Mouse (Mus musculus): ENCODE measurements at regions not wholly inside any gene's neighbourhood (a gene's known extent, or its start where the extent isn't known, plus 50 kb on each side); places are given as distances from the start of the nearest gene placed in this dataset.

- H3K36me3 ChIP-seq (ENCODE audit: inconsistent target): no peaks in the 10 kb centered on the region
- 24% methylated on average over 1 of the region's 1 CpGs for WGBS (ENCODE audit: missing documents)
- no peak overlapping the region for H3K27ac ChIP-seq
- H3K4me3 ChIP-seq (ENCODE audit: inconsistent target): no peak overlapping the region
- no peaks in the 10 kb centered on the region for H3K79me2 ChIP-seq (ENCODE audit: inconsistent target)
These were observed 589.6 kb downstream of the Insc start for GRCm38 (mm10) chr7:115333046-115333577.

GRCm38 (mm10) chr7:115335051-115335450, 591.6 kb downstream of the Insc start:
- H3K27ac ChIP-seq: no peak overlapping the region
- no peaks in the 10 kb centered on the region for H3K79me2 ChIP-seq (ENCODE audit: inconsistent target)
- H3K4me3 ChIP-seq (ENCODE audit: inconsistent target): no peak overlapping the region
- WGBS (ENCODE audit: missing documents): 91% methylated on average over 3 of the region's 3 CpGs
- H3K36me3 ChIP-seq (ENCODE audit: inconsistent target): no peaks in the 10 kb centered on the region

GRCm38 (mm10) chr7:115340155-115340554, 596.7 kb downstream of the Insc start:
- Histone ChIP-seq H3K79me2 (ENCODE audit: inconsistent target) (no peaks in the 10 kb centered on the region), H3K4me3 (ENCODE audit: inconsistent target) (no peak overlapping the region), H3K27ac (no peak overlapping the region), H3K36me3 (ENCODE audit: inconsistent target) (no peaks in the 10 kb centered on the region)
- WGBS (ENCODE audit: missing documents): 92% methylated on average over 7 of the region's 7 CpGs

GRCm38 (mm10) chr7:115341007-115341406, 597.5 kb downstream of the Insc start:
- H3K79me2 ChIP-seq (ENCODE audit: inconsistent target): no peaks in the 10 kb centered on the region
- 86% methylated on average over 4 of the region's 4 CpGs for whole genome bisulfite sequencing (ENCODE audit: missing documents)
- H3K36me3 ChIP-seq (ENCODE audit: inconsistent target): no peaks in the 10 kb centered on the region
- H3K4me3 ChIP-seq (ENCODE audit: inconsistent target): no peak overlapping the region
- no peak overlapping the region for H3K27ac ChIP-seq

GRCm38 (mm10) chr7:115345749-115346148, 602.3 kb downstream of the Insc start:
- no peak overlapping the region for H3K27ac ChIP-seq
- H3K36me3 ChIP-seq (ENCODE audit: inconsistent target): no peaks in the 10 kb centered on the region
- no peaks in the 10 kb centered on the region for H3K79me2 ChIP-seq (ENCODE audit: inconsistent target)
- WGBS (ENCODE audit: missing documents): 84% methylated on average over 3 of the region's 3 CpGs
- H3K4me3 ChIP-seq (ENCODE audit: inconsistent target): no peak overlapping the region

- Histone ChIP-seq H3K36me3 (ENCODE audit: inconsistent target) (no peaks in the 10 kb centered on the region), H3K27ac (no peak overlapping the region), H3K79me2 (ENCODE audit: inconsistent target) (no peaks in the 10 kb centered on the region), H3K4me3 (ENCODE audit: inconsistent target) (no peak overlapping the region)
- WGBS (ENCODE audit: missing documents): 85% methylated on average over 6 of the region's 6 CpGs
These were observed 615.2 kb downstream of the Insc start for GRCm38 (mm10) chr7:115358711-115359110.

GRCm38 (mm10) chr7:115360142-115360541, 616.6 kb downstream of the Insc start:
- Histone ChIP-seq H3K79me2 (ENCODE audit: inconsistent target) (no peaks in the 10 kb centered on the region), H3K36me3 (ENCODE audit: inconsistent target) (no peaks in the 10 kb centered on the region)
- 73% methylated on average over 3 of the region's 3 CpGs for WGBS (ENCODE audit: missing documents)

GRCm38 (mm10) chr7:115362117-115362516, 618.6 kb downstream of the Insc start:
- Histone ChIP-seq H3K4me3 (ENCODE audit: inconsistent target) (no peak overlapping the region), H3K36me3 (ENCODE audit: inconsistent target) (no peaks in the 10 kb centered on the region), H3K27ac (no peak overlapping the region), H3K79me2 (ENCODE audit: inconsistent target) (no peaks in the 10 kb centered on the region)
- 94% methylated on average over 2 of the region's 2 CpGs for WGBS (ENCODE audit: missing documents)

More at GRCm38 (mm10) chr7:115360142-115360541, 616.6 kb downstream of the Insc start:
- Histone ChIP-seq H3K27ac (no peak overlapping the region), H3K4me3 (ENCODE audit: inconsistent target) (no peak overlapping the region)

- no peaks in the 10 kb centered on the region for H3K36me3 ChIP-seq (ENCODE audit: inconsistent target)
- H3K4me3 ChIP-seq (ENCODE audit: inconsistent target): no peak overlapping the region
- H3K79me2 ChIP-seq (ENCODE audit: inconsistent target): no peaks in the 10 kb centered on the region
- H3K27ac ChIP-seq: no peak overlapping the region
- WGBS (ENCODE audit: missing documents): 45% methylated on average over 5 of the region's 5 CpGs
These were observed 623.4 kb downstream of the Insc start for GRCm38 (mm10) chr7:115366910-115367309.

GRCm38 (mm10) chr7:115371143-115371542, 627.6 kb downstream of the Insc start:
- no peaks in the 10 kb centered on the region for H3K36me3 ChIP-seq (ENCODE audit: inconsistent target)
- no peak overlapping the region for H3K4me3 ChIP-seq (ENCODE audit: inconsistent target)
- WGBS (ENCODE audit: missing documents): 90% methylated on average over 8 of the region's 9 CpGs
- no peaks in the 10 kb centered on the region for H3K79me2 ChIP-seq (ENCODE audit: inconsistent target)
- no peak overlapping the region for H3K27ac ChIP-seq

- no peaks in the 10 kb centered on the region for H3K36me3 ChIP-seq (ENCODE audit: inconsistent target)
- H3K79me2 ChIP-seq (ENCODE audit: inconsistent target): no peaks in the 10 kb centered on the region
- no peak overlapping the region for H3K4me3 ChIP-seq (ENCODE audit: inconsistent target)
- H3K27ac ChIP-seq: no peak overlapping the region
- WGBS (ENCODE audit: missing documents): 72% methylated on average over 2 of the region's 2 CpGs
These were observed 629.4 kb downstream of the Insc start for GRCm38 (mm10) chr7:115372921-115373320.

- H3K4me3 ChIP-seq (ENCODE audit: inconsistent target): no peak overlapping the region
- H3K36me3 ChIP-seq (ENCODE audit: inconsistent target): no peaks in the 10 kb centered on the region
- no peak overlapping the region for H3K27ac ChIP-seq
- 93% methylated on average over 8 of the region's 8 CpGs for WGBS (ENCODE audit: missing documents)
- H3K79me2 ChIP-seq (ENCODE audit: inconsistent target): no peaks in the 10 kb centered on the region
These were observed 630.5 kb downstream of the Insc start for GRCm38 (mm10) chr7:115373781-115374533.

- 37% methylated on average over 3 of the region's 4 CpGs for WGBS (ENCODE audit: missing documents)
These were observed 632.6 kb downstream of the Insc start for GRCm38 (mm10) chr7:115376067-115376466.

GRCm38 (mm10) chr7:115378836-115379235, 635.3 kb downstream of the Insc start:
- no peak overlapping the region for H3K4me3 ChIP-seq (ENCODE audit: inconsistent target)
- H3K36me3 ChIP-seq (ENCODE audit: inconsistent target): no peaks in the 10 kb centered on the region
- H3K27ac ChIP-seq: no peak overlapping the region
- 87% methylated on average over 3 of the region's 3 CpGs for WGBS (ENCODE audit: missing documents)
- H3K79me2 ChIP-seq (ENCODE audit: inconsistent target): no peaks in the 10 kb centered on the region

More at GRCm38 (mm10) chr7:115376067-115376466, 632.6 kb downstream of the Insc start:
- Histone ChIP-seq H3K4me3 (ENCODE audit: inconsistent target) (no peak overlapping the region), H3K36me3 (ENCODE audit: inconsistent target) (no peaks in the 10 kb centered on the region), H3K79me2 (ENCODE audit: inconsistent target) (no peaks in the 10 kb centered on the region), H3K27ac (no peak overlapping the region)

GRCm38 (mm10) chr7:115379600-115379999, 636.1 kb downstream of the Insc start:
- Histone ChIP-seq H3K27ac (no peak overlapping the region), H3K79me2 (ENCODE audit: inconsistent target) (no peaks in the 10 kb centered on the region), H3K4me3 (ENCODE audit: inconsistent target) (no peak overlapping the region), H3K36me3 (ENCODE audit: inconsistent target) (no peaks in the 10 kb centered on the region)
- WGBS (ENCODE audit: missing documents): 31% methylated on average over 7 of the region's 7 CpGs

Data from macrophage (primary cell).